Mouse (Mus musculus): ENCODE data around the gene Mybph.

DNA sequence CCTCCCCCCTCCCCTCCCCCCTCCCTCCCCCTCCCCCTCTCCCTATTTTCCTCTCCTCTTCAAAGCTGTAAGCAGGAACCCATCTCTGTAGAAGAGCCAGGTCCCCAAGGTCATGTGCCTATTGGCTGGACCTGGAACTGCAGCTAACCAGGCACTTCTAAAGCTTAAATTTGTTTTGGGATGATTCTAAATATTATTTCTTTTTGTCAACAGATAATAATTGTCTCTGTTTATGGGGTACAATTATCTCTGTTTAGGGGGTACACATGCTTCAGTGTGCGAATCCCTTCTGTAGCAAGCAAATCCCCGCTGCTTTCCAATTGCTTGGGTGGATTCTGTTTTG is 23.4 kb downstream of the Mybph start:
- no peak for TF ChIP-seq POLR2A (IDR thresholded peaks at IDR 0.05; ENCODE audit: borderline replicate concordance, insufficient read depth, low read length)
- TF ChIP-seq CTCF (IDR thresholded peaks at IDR 0.05; ENCODE audit: borderline replicate concordance, insufficient read depth, low read depth, low read length): no peak
